Mouse (Mus musculus): ENCODE measurements around the gene Gm20605.

DNA sequence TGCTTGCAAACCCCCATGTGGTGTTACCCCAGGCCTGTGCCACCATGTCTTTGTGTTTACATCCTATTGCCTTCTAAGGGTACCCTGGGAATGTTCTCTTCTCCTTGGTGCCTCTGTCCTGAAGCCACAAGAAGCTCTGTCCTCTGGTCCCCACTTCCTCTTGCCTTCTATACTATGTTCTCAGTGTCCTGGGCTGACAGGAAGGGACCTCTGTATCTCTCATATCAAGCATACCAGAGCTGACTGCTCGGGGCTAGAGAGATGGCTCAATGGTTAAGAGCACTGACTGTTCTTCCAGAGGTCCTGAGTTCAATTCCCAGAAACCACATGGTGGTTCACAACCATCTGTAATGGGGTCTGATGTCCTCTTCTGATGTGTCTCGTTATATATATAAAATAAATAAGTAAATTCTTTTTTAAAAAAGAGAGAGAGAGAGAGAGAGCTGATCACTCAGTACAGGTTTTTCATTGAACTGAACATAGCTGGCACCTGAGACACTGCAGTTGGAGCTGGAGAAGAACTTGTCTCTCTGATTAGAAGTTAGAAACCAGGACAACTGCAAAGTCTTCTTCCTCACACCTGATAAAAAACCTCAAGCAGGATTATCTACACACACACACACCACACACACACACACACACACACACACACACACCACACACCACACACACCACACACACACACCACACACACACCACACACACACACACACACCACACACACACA is 30.7 kb upstream of the Gm20605 start:
- TF ChIP-seq CTCF (IDR thresholded peaks at IDR 0.05; ENCODE audit: insufficient read depth, low read length), result no peak
- no peak for TF ChIP-seq POLR2A (IDR thresholded peaks at IDR 0.05; ENCODE audit: borderline replicate concordance, extremely low read depth, low read depth, low read length)

Data from lung, adult 2 months (tissue).